8 mouse cellular contexts compared by ENCODE assay signal in the genomic region with DNA sequence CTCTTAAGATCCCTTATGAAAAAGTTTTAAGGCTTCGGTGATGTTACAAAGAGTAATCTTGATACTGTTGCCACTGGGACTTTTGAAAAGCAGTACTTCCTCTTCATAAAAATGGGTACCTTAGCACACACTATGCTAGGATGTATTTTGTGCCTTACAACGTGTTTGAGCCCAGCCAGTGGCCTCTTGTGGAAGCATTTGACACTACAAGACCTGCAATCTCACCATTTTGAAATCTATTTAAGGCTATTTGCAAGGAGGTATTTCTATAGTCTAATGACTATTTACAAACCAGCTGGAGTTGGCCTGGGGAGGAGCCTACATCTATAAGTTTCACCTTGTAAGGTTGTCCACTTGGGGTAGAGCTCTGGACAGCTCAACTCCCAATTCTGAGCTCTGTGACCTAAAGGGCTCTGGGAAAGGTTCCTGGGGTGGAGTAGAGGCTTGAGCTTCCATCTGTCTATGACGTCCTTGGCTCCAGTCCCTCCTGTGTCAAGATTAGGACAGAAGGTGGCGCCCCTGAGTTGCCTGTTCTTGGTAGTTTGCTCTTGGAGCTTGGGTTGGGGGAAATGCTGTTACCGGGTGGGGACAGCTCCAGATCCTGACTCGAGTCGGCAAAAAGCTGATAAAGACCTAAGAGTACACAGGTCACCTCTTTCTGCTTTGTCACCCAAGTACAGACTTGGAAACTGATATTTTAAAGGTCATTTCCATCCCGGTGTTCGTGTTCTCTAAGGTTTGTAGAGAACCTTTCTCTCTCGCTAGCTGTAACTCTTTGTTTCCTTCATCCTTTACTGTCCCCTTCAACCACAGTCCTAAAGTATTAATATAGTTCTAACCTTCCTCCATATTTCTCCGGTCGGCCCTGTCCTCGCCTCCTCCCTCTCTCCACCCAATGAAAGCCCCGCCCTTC. TPM values are rescaled to one million over a fixed set of nuclear protein-coding genes. Genes with fewer than 3 reads are reported as not detected.
DNase-seq lines count a peak whose midpoint lies in the region; ATAC-seq lines count a peak whose summit lies in the region.

No protein-coding gene starts in this region.

- peak overlapping the region; percentile 12; the same call in 1 of the 2 replicates for H3K9ac ChIP-seq in intestine, embryonic 14.5 days (ENCODE audit: low read length)

- H3K36me3 ChIP-seq in intestine, embryonic 14.5 days (ENCODE audit: control insufficient read depth, insufficient read depth, low read length) = peaks cover 45% of the 10 kb centered on the region

- DNase-seq in adrenal gland, adult 2 months = peak; percentile 91
- peak; percentile 86 for DNase-seq in embryo, embryonic 11.5 days (ENCODE audit: low read depth, low spot score)
- DNase-seq in gastrocnemius, postnatal 25 days = peak; percentile 85
- DNase-seq in intestine, embryonic 14.5 days (ENCODE audit: low spot score) = peak; percentile 95
- DNase-seq in left cerebral cortex, postnatal 25 days (ENCODE audit: low spot score in 2 of 2) = peak; percentile 82 to 91
- peak; percentile 91 for DNase-seq in mesoderm, embryonic 11.5 days (ENCODE audit: low read depth, low spot score)
- peak; percentile 81 for DNase-seq in right cerebral cortex, postnatal 25 days
- peak; percentile 86 to 88 for DNase-seq in urinary bladder, postnatal 36 days (ENCODE audit: low spot score in 2 of 2)

- peaks cover 22% of the 10 kb centered on the region for H3K4me1 ChIP-seq in intestine, embryonic 14.5 days (replicated peaks; ENCODE audit: control insufficient read depth, insufficient read depth, low read length)

- H3K4me2 ChIP-seq in intestine, embryonic 14.5 days (ENCODE audit: low read length) = peak overlapping the region; percentile 83

- H3K27ac ChIP-seq in intestine, embryonic 14.5 days (ENCODE audit: low read depth) = peak overlapping the region; percentile 89

- no peaks in the 10 kb centered on the region for H3K27me3 ChIP-seq in intestine, embryonic 14.5 days (replicated peaks; ENCODE audit: control insufficient read depth, insufficient read depth, low read length)

- H3K9me3 ChIP-seq in intestine, embryonic 14.5 days (ENCODE audit: control insufficient read depth, low read length) = no peaks in the 10 kb centered on the region

- 9% methylated on average over 14 of the region's 14 CpGs for WGBS in intestine, embryonic 14.5 days

- H3K4me3 ChIP-seq in intestine, embryonic 14.5 days (ENCODE audit: low read depth, low read length) = peak overlapping the region; percentile 62

- intact Hi-C loops in left cerebral cortex, postnatal 25 days (cut with DNase I) = loop anchor here (10.0 kb wide), 1 partner anchor 364 kb away; a partner anchor contains a TSS

- peak; percentile 63 for ATAC-seq in intestine, embryonic 14.5 days (replicated peaks; ENCODE audit: low FRiP score, low TSS enrichment, low read depth)

RNA-seq across cellular contexts. Expression of a gene that starts 0.5 kb away (rescaled TPM):
- total RNA-seq in adrenal gland, adult 2 months (2021) = 10 to 100 TPM; 40.8 to 49.6 TPM
- polyA plus RNA-seq in adrenal gland, adult 2 months (2012; rRNA removed) = 24.5 and 31.6 TPM in 2 replicates
- 10 to 100 TPM; 11.4 to 12.0 TPM for total RNA-seq in gastrocnemius, postnatal 25 days (2021)
- 23.7 and 26.2 TPM in 2 replicates for polyA plus RNA-seq in intestine, embryonic 14.5 days (2014; fragmentation: Nextera tagmentation; extraction: Ambion mirVana)
- total RNA-seq in left cerebral cortex, postnatal 25 days (2021) = 10 to 100 TPM; 34.3 to 38.4 TPM

RNA-seq across cellular contexts. Expression of a gene that starts 7.8 kb away (rescaled TPM):
- total RNA-seq in adrenal gland, adult 2 months (2021) = 1,000 to 10,000 TPM; 2,694 to 3,346 TPM
- polyA plus RNA-seq in adrenal gland, adult 2 months (2012; rRNA removed) = 7,039 and 9,498 TPM in 2 replicates
- total RNA-seq in gastrocnemius, postnatal 25 days (2021) = 1,000 to 10,000 TPM; 3,933 to 4,186 TPM
- polyA plus RNA-seq in intestine, embryonic 14.5 days (2014; fragmentation: Nextera tagmentation; extraction: Ambion mirVana) = 2,618 and 2,654 TPM in 2 replicates
- total RNA-seq in left cerebral cortex, postnatal 25 days (2021) = 1,000 to 10,000 TPM; 1,709 to 1,721 TPM

RNA-seq across cellular contexts. Expression of a gene that starts 32.2 kb away (rescaled TPM):
- total RNA-seq in adrenal gland, adult 2 months (2021) = 100 to 1,000 TPM; 179 to 195 TPM
- 124 and 151 TPM in 2 replicates for polyA plus RNA-seq in adrenal gland, adult 2 months (2012; rRNA removed)
- 10 to 100 TPM; 61.5 to 62.3 TPM for total RNA-seq in gastrocnemius, postnatal 25 days (2021)
- polyA plus RNA-seq in intestine, embryonic 14.5 days (2014; fragmentation: Nextera tagmentation; extraction: Ambion mirVana) = 465 and 489 TPM in 2 replicates
- 100 to 1,000 TPM; 127 to 132 TPM for total RNA-seq in left cerebral cortex, postnatal 25 days (2021)

RNA-seq across cellular contexts. Expression of a gene that starts 55.5 kb away (rescaled TPM):
- 100 to 1,000 TPM; 607 to 630 TPM for total RNA-seq in adrenal gland, adult 2 months (2021)
- 178 and 209 TPM in 2 replicates for polyA plus RNA-seq in adrenal gland, adult 2 months (2012; rRNA removed)
- 100 to 1,000 TPM; 339 to 340 TPM for total RNA-seq in gastrocnemius, postnatal 25 days (2021)
- 929 and 986 TPM in 2 replicates for polyA plus RNA-seq in intestine, embryonic 14.5 days (2014; fragmentation: Nextera tagmentation; extraction: Ambion mirVana)
- total RNA-seq in left cerebral cortex, postnatal 25 days (2021) = 100 to 1,000 TPM; 308 to 327 TPM

Comparison
In these comparisons a context has a peak if more than half of its experiments do, and no peak if none do; other contexts are left out.
1. Peak in every context shown above with its lines: DNase-seq, ATAC-seq, H3K4me3 ChIP-seq and H3K27ac ChIP-seq.